Mouse (Mus musculus): ENCODE data around the gene Col13a1.

Gene Col13a1

DNA sequence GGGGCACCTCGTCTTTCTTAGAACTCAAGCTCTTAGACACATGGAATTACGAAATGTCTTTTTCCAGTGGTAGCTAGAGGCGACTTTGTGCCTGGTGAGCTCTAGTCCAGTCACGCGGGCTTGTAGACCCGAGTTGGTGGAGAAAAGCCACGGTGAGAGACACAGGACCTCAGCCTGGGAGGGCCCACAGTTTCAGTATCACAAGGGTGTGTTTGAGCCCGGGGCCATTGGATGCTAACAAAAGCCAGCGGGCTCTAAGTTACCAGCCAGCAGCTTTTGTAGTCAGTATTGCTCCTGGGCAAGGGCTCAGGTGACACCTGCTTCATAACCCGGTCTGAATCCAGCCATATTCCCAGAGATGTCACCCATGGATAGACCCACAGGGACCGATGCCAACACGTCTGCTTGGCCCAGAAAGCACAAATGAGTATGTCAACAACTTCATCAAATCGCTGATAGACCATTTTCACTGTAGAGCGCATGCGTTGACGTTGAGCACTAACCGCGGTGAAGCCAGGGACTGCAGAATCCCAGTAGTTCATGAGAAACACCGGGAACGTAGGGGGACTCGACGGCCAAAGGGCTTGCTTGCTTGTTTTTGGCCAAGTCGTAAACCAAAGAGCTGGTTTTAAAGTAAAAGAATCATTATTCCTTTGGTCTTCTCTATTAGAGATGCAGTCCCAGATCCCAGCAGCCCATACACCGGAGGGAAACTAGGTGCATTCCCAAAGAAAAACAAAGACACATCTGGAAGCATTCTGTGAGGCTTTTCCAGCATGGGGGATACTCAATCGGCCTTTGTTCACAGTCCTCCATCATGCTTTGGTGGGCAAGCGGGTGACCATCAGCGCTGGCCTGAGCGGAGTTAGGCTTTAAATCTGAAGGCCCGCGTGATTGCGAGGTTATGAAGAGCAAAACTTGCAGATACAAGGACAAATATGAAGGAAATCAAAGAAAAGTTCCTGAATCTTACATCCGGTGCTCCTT, 150.7 kb downstream of the Col13a1 start:
- no peak for DNase-seq (ENCODE audit: low spot score)

DNA sequence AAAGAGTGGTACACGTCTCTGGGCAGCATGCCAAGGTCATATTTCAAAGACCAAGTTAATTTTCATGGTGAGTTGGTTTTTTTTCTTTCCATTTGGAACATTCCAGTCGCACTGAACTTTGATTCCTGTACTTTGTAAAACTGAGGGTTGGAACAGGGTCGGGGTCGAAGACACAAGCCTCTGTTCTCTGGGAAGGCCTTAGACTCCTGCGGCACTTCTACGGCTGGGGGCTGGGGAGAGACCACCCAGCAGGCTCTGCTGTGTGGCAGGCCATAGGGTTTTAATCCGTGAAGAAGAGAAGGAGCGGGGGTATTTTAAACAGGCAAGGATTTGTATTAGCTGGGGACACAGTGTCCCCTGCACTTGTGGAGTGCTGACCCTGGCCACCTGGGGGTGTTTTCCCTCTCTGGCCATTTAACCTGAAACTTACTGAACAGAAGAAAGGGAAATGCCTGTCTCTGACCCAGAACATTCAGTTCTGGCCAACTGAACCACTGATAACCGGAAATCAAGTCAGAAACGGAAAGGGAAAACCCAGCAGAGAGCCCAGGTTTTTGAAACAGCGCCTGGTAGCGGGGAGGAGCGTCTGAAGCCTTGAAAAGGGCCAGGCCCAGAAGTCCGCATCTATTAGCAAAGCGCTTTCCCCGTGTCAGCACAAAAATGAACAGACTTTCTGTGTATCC, 152.0 kb downstream of the Col13a1 start:
- no peak for DNase-seq (ENCODE audit: low spot score)

DNA sequence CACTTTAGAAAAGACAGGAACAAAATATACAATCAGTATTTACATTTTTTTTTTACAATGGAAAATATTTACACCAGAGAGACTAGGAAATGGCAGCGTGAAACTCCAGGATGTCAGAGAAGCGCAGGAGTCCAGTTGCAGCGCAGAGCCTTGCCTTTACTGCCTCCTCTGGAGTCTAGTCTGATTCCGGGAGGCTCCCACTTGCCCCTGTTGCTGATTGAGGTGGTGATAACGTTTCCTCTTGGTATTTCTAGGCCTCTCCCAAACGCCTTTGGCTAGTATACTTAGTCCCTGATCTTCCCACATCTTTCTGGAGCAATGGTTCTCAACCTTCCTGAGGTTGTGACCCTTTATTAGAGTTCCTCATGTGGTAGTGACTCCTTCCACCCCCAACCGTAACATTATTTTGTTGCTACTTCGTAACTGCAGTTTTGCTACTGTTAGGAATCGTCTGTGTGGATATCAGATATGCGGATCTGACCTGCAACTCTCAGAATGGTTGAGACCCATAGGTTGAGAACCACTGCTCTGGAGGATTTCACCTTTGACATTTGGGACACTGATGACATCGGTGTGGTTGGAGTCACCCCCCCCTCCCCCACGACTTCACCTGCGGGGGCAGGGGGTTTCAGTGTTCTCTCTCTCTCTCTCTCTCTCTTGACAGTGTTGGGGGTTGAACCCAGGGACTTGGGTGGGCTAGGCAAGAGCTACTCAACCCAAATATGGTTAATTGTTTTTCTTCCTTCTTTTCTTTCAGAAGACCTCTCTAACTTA, 152.7 kb downstream of the Col13a1 start:
- no peak for DNase-seq (ENCODE audit: low spot score)

DNA sequence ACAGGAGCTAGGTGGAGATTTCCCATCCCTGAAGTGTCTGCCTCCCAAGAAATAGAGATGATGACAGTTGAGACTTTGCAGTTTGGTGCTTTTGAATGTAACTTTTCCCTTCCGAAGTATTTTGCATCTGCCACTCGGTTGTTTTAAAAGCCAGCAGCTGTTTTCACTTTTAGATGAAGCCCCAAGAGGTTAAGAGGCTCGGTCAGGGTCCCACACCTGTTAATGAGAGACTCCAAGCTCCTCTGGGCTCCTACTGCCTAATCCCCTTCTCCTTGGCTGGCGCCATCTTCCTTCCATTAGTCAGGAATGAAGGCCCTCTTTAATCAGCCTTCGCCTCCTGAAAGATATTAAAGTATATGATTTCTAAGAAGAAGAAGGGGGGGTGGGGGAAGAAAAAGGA, 153.4 kb downstream of the Col13a1 start:
- no peak for DNase-seq (ENCODE audit: low spot score)

DNA sequence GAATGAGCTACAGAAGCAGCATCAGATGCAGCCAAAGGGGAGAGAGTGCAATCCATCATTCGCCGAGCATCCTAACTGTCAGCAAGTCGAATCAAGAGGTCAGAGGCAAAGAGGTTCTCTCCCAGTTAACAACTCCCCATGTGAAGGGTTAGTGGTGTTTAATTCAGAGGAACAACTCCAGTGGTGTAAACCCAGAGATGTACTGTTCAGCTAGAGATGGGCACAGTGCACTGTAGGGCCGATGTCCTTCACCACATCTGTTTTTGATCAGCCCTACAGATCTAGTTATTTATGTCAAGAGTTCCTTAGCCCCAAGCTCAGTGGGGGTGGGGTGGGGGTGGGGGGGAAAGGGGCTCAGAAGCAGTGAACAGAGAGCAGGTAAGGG, 155.2 kb downstream of the Col13a1 start:
- no peak for DNase-seq (ENCODE audit: low spot score)

DNA sequence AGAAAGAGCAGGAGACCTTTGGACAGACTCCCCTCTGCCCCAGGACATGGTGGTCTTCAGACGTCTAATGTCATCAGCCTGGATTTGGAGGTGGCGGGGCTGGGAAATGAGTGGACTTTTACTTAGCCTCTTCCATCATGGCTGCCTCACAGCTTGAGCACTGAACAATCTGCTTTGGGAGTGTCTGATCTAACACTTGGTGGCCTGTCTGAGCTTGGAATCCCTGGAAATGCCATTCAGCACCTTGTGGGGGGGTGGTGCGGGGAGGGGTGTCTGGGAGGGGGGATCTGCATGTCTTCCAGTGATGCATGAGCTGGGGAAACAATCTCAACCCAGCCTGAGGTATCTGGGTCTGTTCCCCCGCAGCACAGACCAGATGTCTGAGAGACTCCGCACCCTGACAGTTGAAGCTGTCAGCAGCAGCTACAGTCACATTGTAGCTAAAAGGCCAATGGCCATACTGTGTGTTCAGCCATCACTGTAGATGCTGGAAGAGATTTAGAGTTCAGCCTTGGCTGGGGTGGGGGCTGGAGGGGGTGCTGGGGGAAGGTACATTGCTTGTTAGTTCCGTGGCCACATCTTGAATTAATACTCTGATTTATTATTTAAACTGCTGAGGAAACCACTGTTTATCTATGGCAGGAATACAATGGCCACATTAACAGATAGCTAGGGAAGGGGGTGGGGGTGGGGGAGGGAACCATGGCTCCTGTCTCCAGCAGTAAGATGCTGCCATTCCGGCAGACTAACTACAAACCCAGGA, 155.8 kb downstream of the Col13a1 start:
- no peak for DNase-seq (ENCODE audit: low spot score)

DNA sequence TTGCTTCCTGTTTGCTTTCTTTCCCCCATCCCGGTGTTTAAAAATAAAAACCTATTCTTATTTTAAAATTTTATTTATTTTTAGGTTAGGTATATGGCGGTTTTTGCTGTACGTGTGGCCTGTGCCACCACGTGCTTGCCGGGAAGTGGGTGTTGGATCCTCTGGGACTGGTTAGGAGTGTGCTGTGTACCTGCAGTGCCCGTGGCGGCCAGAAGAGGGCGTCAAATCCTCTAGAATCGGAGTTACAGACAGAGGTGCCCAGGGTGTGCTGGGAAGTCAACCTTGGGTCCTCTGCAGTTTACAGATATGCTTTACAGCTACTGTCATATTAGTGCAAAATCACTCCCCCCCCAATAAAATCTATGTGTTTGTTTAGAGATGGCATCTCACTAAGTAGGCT, 158.9 kb downstream of the Col13a1 start:
- DNase-seq (ENCODE audit: low spot score): no peak

DNA sequence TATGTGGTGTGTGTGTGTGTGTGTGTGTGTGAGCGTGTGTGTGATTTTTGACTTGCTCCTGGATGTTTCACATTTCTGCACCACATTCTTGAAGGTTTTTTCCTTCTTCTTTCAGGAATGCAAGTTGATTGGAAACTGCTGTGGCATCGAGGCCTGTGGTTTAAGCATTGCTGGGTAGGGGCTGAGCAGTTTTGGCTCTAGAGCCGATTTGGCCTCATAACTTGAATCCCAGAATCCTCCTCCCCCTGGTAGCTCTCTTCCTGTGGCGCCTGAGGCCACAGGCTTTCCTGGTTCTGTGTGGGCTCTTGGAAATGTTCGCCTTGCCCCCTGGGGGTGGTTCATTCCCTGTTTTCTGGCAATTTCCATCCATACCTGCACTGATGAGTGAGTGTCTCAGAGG, 166.9 kb downstream of the Col13a1 start:
- DNase-seq (ENCODE audit: low spot score): no peak

DNA sequence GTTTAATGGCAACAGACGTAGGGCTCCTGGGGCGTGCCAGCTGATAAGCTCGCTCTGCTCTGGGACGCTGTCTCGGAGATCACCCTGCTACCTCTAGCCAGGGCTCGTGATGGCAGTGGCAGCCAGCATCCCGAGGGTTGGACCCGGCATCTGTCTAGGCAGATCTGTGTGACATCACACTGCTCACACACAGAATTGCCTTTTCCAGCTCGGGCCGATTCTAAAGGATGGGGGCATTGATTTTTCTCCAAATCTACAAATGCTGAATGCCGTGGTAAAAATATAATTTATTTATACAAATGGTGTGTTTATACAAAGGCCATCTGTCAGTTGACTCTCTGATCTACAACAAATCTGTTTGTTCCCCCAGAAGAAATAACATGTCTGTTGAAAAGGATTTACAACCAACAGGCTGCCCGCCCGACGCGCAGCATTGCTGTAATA, 180.8 kb downstream of the Col13a1 start:
- DNase-seq (ENCODE audit: low spot score): no peak

DNA sequence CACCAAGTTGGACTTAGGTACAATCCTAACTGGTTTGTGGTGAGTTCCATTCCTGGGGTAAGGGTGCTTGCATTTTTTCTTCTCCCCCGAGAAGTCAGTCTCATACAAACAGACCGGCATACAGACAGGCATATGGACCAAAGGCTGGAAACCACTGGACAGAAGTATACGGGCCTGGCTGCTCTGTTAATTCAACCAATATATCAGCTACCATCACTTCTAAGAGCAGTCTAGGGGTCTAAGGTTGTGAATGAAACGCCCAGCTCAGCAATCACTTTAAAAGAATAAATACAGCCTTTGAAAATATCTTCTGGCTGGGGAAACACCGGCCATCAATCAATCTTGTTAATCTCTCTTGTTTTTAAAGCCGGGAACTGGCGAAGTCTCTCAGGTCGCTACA, 183.4 kb downstream of the Col13a1 start:
- DNase-seq (ENCODE audit: low spot score): no peak

DNA sequence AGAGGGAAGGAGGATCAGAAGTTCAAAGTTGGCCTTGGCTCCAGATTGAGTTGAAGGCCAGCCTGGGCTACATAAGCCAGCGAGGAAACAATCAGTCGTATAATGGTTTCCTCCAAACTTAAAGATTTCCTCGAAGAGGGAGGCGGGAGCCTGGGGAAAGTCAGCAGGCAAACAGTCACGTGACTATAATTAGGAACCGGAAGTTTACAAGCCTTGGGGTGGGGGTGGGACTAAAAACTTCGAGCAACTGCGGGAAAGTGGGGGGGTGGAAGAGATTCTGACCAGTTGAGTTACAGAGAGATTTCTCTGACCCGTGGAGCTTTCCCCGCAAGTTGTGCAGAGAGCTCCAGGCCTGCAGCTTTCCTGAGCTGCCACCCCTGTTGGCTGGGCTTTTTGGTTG, 183.9 kb downstream of the Col13a1 start:
- no peak for DNase-seq (ENCODE audit: low spot score)

DNA sequence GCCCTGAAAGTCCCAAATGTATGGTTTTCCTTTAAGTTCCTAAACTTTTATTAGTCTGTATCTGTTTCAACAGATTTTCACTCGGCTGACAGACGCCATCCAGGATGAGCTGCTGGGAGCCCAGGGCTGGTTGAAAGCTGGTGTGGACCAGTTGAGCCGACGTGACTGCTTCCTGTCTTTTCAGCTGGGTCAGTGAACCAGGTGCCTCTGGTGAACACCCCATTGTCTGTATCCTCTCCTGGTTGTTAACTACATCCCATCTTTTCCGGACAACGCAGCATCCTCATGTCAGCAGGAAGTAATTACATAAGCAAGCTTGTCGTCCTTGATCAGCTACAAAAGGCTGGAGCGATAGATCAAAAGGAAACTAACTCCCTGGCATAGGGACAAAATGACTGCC, 185.9 kb downstream of the Col13a1 start:
- DNase-seq (ENCODE audit: low spot score): no peak

DNA sequence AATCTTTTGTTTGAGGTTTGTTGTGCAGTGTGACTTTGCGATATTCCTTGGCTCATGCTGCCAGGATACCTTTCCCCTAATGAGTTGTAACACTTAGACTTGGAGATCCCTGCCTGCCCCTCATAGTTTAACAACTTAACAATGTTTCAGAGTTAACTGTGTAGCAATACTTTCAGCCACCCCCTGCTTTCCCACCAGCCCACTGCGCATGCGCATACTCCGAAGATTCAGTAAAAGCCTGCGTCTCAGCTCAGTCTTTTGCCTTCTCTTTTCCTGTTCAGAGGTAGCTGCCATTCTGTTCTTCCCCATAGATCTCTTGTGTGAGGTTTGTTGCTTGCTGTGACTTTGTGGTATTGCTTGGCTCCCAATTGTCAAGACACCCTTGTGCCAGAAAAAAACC, 190.4 kb downstream of the Col13a1 start:
- DNase-seq (ENCODE audit: low spot score): no peak
